Mouse (Mus musculus) thymus, adult 2 months (tissue): ENCODE measurements around the gene Khdrbs2.

ENCODE experiments used
- CTCF ChIP-seq: fragments of 200-500 bp; IDR thresholded peaks from 2 replicates; pipeline ENCODE4 v1.5.1; 2012; ENCODE audit warnings: mild to moderate bottlenecking, control low read depth, low read length, moderate library complexity, borderline replicate concordance; ENCODE audit not compliant: control insufficient read depth, poor library complexity, insufficient read depth; ENCODE audit errors: extremely low read depth
- POLR2A ChIP-seq: fragments of 200-500 bp; IDR thresholded peaks from 2 replicates; pipeline ENCODE4 v1.6.1; 2012; ENCODE audit warnings: mild to moderate bottlenecking, low read length, control low read depth, moderate library complexity; ENCODE audit not compliant: control insufficient read depth, poor library complexity, insufficient read depth; ENCODE audit errors: extremely low read depth

GRCm38 (mm10) chr1:32249602-32250001 is 77.1 kb downstream of the Khdrbs2 start:
- TF ChIP-seq POLR2A (no peak), CTCF (no peak)
